Mouse (Mus musculus) right cerebral cortex, postnatal 10 days (tissue): ENCODE results near the gene Fam126a.

Source experiments
- DNase-seq, 2 experiments: peaks; one replicate each; pipeline ENCODE4 v3.0.0; 2021; ENCODE audit warnings: low spot score in 2 of 2

Fam126a gene

GRCm38 (mm10) chr5:24040601-24041000, 10.1 kb upstream of the Fam126a start:
- DNase-seq: no peak

GRCm38 (mm10) chr5:24039423-24039822, 8.9 kb upstream of the Fam126a start:
- DNase-seq: no peak

- DNase-seq: peak in 1 of 2 experiments; percentile 9
Measured at GRCm38 (mm10) chr5:24038819-24039218, 8.3 kb upstream of the Fam126a start.

GRCm38 (mm10) chr5:24038190-24038589, 7.7 kb upstream of the Fam126a start:
- DNase-seq: peak in 1 of 2 experiments; percentile 9

GRCm38 (mm10) chr5:24036731-24037130, 6.2 kb upstream of the Fam126a start:
- peak in 1 of 2 experiments; percentile 17 for DNase-seq

- peak in 1 of 2 experiments; percentile 9 for DNase-seq
Measured at GRCm38 (mm10) chr5:24034970-24035369, 4.5 kb upstream of the Fam126a start.

GRCm38 (mm10) chr5:24034091-24034490, 3.6 kb upstream of the Fam126a start:
- peak in 1 of 2 experiments; percentile 16 for DNase-seq

- DNase-seq: peak; percentile 40 to 43
Measured at GRCm38 (mm10) chr5:24029946-24030578, 428 bp downstream of the Fam126a start.

GRCm38 (mm10) chr5:24029331-24029771, 1.1 kb downstream of the Fam126a start:
- peak; percentile 64 for DNase-seq

- DNase-seq: no peak
Measured at GRCm38 (mm10) chr5:24024957-24025356, 5.5 kb downstream of the Fam126a start.

- DNase-seq: no peak
Measured at GRCm38 (mm10) chr5:24023226-24023625, 7.3 kb downstream of the Fam126a start.

- DNase-seq: no peak
Measured at GRCm38 (mm10) chr5:24021683-24022082, 8.8 kb downstream of the Fam126a start.

- DNase-seq: peak in 1 of 2 experiments; percentile 46
Measured at GRCm38 (mm10) chr5:24020380-24020779, 10.1 kb downstream of the Fam126a start.

GRCm38 (mm10) chr5:24019341-24020185, 10.9 kb downstream of the Fam126a start:
- DNase-seq: no peak

- DNase-seq: no peak
Measured at GRCm38 (mm10) chr5:24018621-24019261, 11.7 kb downstream of the Fam126a start.

- DNase-seq: no peak
Measured at GRCm38 (mm10) chr5:24016912-24017311, 13.6 kb downstream of the Fam126a start.

- DNase-seq: no peak
Measured at GRCm38 (mm10) chr5:24013338-24014003, 17.0 kb downstream of the Fam126a start.

GRCm38 (mm10) chr5:23999083-23999671, 31.3 kb downstream of the Fam126a start:
- DNase-seq: no peak

GRCm38 (mm10) chr5:23995951-23996350, 34.5 kb downstream of the Fam126a start:
- DNase-seq: no peak

GRCm38 (mm10) chr5:23994929-23995328, 35.6 kb downstream of the Fam126a start:
- DNase-seq: no peak

GRCm38 (mm10) chr5:23994231-23994630, 36.3 kb downstream of the Fam126a start:
- no peak for DNase-seq

- DNase-seq: no peak
Measured at GRCm38 (mm10) chr5:23993553-23993894, 37.0 kb downstream of the Fam126a start.
